9 mouse cellular contexts compared by ENCODE assay signal in the genomic region with DNA sequence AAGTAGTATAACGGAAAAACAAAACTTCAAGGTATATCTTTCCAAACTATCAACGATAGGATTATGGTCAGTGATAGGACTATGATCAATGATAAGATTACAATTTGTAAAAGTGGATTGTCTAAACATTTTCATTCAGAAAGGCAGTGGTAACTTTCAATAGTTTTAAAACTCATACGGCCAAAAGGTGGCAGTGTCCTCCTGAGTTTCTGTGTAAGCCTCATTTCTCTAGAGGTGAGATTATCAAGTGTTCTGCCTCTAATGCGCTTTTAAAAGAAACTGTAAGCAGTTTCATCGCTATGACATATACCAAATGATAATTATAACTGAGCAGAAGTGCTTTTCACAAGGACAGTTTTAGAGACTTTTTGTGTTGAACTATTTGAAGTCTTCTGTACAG. TPM values are rescaled to one million over a fixed set of nuclear protein-coding genes. Genes with fewer than 3 reads are reported as not detected.
A peak's percentile ranks its signal among the peaks of the same experiment; 100 is the strongest.
DNase-seq lines count a peak whose midpoint lies in the region; ATAC-seq lines count a peak whose summit lies in the region.
"Had no signal": no experiment of that assay in that cellular context is flagged by ENCODE, and none has a peak within 500 bp of the region (broad histone marks: within the 10 kb centered on the region; RNA-seq: fewer than 3 reads in every experiment).

No protein-coding gene starts in this region.

- no peaks in the 10 kb centered on the region for H3K27me3 ChIP-seq in kidney, embryonic 15.5 days
- no peaks in the 10 kb centered on the region for H3K27me3 ChIP-seq in splenic B cell, adult 2 months (ENCODE audit: control insufficient read depth, insufficient read depth, low read length, poor library complexity, severe bottlenecking)

- no peaks in the 10 kb centered on the region for H3K9me3 ChIP-seq in kidney, embryonic 15.5 days (replicated peaks)

- no peaks in the 10 kb centered on the region for H3K36me3 ChIP-seq in kidney, embryonic 15.5 days
- no peaks in the 10 kb centered on the region for H3K36me3 ChIP-seq in splenic B cell, adult 2 months (ENCODE audit: control insufficient read depth, insufficient read depth, low read length, poor library complexity, severe bottlenecking)

- peak; percentile 56 for DNase-seq in adrenal gland, postnatal 10 days
- no peak for DNase-seq in adrenal gland, adult 2 months
- DNase-seq in kidney, adult 9 months = peak; percentile 57
- DNase-seq in Muller cell, postnatal 12 days (ENCODE audit: inconsistent ontology term) = peak; percentile 19
- DNase-seq in kidney, postnatal 36 days = peak; percentile 33 to 64
- DNase-seq in splenic B cell, adult 2 months (ENCODE audit: low read depth, low spot score) = peak; percentile 25
- DNase-seq in urinary bladder, postnatal 4 days (ENCODE audit: low spot score in 2 of 2) = no peak

- WGBS in kidney, embryonic 15.5 days = 33% methylated on average over 5 of the region's 5 CpGs

- no peak overlapping the region for H3K4me3 ChIP-seq in kidney, embryonic 15.5 days (replicated peaks)
- H3K4me3 ChIP-seq: erythroblast, embryonic 14.5 days had no signal

- H3K4me1 ChIP-seq in kidney, embryonic 15.5 days = no peaks in the 10 kb centered on the region

- no peak for ATAC-seq in kidney, embryonic 15.5 days (replicated peaks; ENCODE audit: low FRiP score)

- H3K9ac ChIP-seq in kidney, embryonic 15.5 days = no peak overlapping the region

- no peak overlapping the region for H3K27ac ChIP-seq in kidney, embryonic 15.5 days

- no peak overlapping the region for H3K4me2 ChIP-seq in kidney, embryonic 15.5 days

RNA-seq across cellular contexts. Expression of gene Bmp5, which starts 12.7 kb away (rescaled TPM):
- 1 to 10 TPM; 6.4 to 7.8 TPM for total RNA-seq in adrenal gland, postnatal 10 days (2021)
- under 1 TPM; 0.58 to 0.83 TPM for total RNA-seq in adrenal gland, adult 2 months (2021)
- polyA plus RNA-seq in adrenal gland, adult 2 months (2012; rRNA removed) = 0.15 and 0.21 TPM in 2 replicates
- polyA plus RNA-seq in kidney, embryonic 15.5 days (2015; fragmentation: Nextera tagmentation; extraction: Ambion mirVana) = 1.9 and 2.0 TPM in 2 replicates
- polyA plus RNA-seq: erythroblast, embryonic 14.5 days had no signal

Comparison
In these comparisons a context has a peak if more than half of its experiments do, and no peak if none do; other contexts are left out.
1. DNase-seq: peak in adrenal gland, postnatal 10 days (single experiment), kidney, adult 9 months (single experiment), Muller cell, postnatal 12 days (single experiment), kidney, postnatal 36 days (2 of 2) and splenic B cell, adult 2 months (single experiment); none in adrenal gland, adult 2 months (single experiment) and urinary bladder, postnatal 4 days (0 of 2).
2. RNA of gene Bmp5, which starts 12.7 kb away (total RNA-seq): 6.4 to 7.8 TPM in adrenal gland, postnatal 10 days; 0.58 to 0.83 TPM in adrenal gland, adult 2 months; every median in the first group is over 4 times any median in the second.